Mouse (Mus musculus) ovary, adult 10 weeks (tissue): ENCODE data around the gene Gm10800. TPM values are rescaled to one million over a fixed set of nuclear protein-coding genes. Genes with fewer than 3 reads are reported as not detected.

Experiments
- polyA plus RNA-seq: library from polyadenylated mRNA; stranded (reverse); fragments of 350-450 nt; fragmentation: Illumina TruSeq; extraction: RNeasy Lipid Tissue Mini Kit (QIAGEN cat#74804); gene quantifications from one replicate; pipeline ENCODE4 v1.2.3, GENCODE M21; 2014

The Gm10800 gene
- polyA plus RNA-seq, result not detected

GRCm38 (mm10) chr2:98667201-98667600 lies at the start of gene Gm10800:
Gene Gm10800, minus strand, starts transcription at chr2:98667301.

GRCm38 (mm10) chr2:98661937-98662336 lies 5.2 kb downstream of the Gm10800 start, which contains the start of gene Gm10801:
Gene Gm10801, plus strand, starts transcription at chr2:98662237.

Other genes starting within 250 kb of the Gm10800 start
- not detected for gene Gm10801, start 5.1 kb downstream of the Gm10800 start, polyA plus RNA-seq